Mouse (Mus musculus): Measurements from ENCODE around the gene Mog.

DNA sequence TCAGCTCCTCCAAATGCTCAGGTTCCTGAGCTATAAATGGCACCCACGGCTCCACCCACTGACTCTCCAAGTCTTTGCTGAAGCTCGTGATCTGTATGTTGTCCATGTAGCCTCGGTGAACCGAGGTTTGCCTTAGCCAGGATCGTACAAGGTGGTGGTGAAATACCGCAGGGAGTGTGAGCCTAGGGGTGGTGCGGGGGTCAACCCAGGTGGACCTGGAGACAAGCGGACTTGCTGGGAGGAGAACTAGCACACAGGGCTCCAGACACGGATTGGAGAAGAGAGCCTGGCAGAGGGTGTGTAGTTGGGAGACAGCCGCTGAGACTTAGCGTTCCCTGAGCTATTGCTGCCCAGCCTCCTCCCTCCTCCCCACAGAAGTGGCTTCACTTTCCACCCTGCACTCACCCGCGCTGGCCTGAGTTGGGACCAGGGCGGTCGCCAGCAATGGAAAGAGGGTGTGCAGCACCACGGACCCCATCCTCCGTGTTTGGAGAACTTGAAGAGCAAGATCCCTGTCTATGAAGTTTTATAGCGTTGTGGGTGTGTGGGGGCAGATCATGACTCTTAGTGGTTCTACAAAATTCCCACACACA lies 41.9 kb downstream of the Mog start, which contains the start of gene 2410137M14Rik:
- TF ChIP-seq CTCF (IDR thresholded peaks at IDR 0.05; ENCODE audit: borderline replicate concordance, insufficient read depth, low read length) (no peak), POLR2A (IDR thresholded peaks at IDR 0.05; ENCODE audit: low read depth, low read length) (no peak)

Measured in embryonic fibroblast, embryonic 13.5 days (primary cell).